In genomic region chr12:73578141-73578540, GRCm38 (mm10) we compare ENCODE assay signal across 20 mouse cellular contexts. TPM values are rescaled to one million over a fixed set of nuclear protein-coding genes. Genes with fewer than 3 reads are reported as not detected.
DNase-seq lines count a peak whose midpoint lies in the region; ATAC-seq lines count a peak whose summit lies in the region.
"Had no signal": no experiment of that assay in that cellular context is flagged by ENCODE, and none has a peak within 500 bp of the region (broad histone marks: within the 10 kb centered on the region; RNA-seq: fewer than 3 reads in every experiment).

No protein-coding gene starts in this region.

- DNase-seq in thymus, postnatal 0 days (ENCODE audit: low spot score): peak; percentile 48
- DNase-seq in thymus, postnatal 10 days (ENCODE audit: low spot score in 2 of 2): no peak
- peak; percentile 43 for DNase-seq in thymus, postnatal 25 days
- DNase-seq in yolk sac, embryonic 10.5 days (ENCODE audit: low spot score): no peak
- no peak for DNase-seq in adrenal gland, postnatal 14 days
- DNase-seq: adrenal gland, adult 8-10 months; cerebellum, adult 18-20 months; cerebellum, adult 9-11 months; cerebellum, postnatal 36 days; gastrocnemius, adult 2 months; gastrocnemius, postnatal 25 days; heart, adult 18-20 months; heart, postnatal 10 days had no signal

- peak; percentile 68 for ATAC-seq in CD4-positive, CD25-positive, alpha-beta regulatory T cell, adult 4 months
- 0 out of 2 replicates have a peak, but pooled peaks have one; percentile 53 for ATAC-seq in granulocyte monocyte progenitor cell, adult 5-6 weeks (replicated peaks; ENCODE audit: poor library complexity, severe bottlenecking)
- ATAC-seq: forebrain, embryonic 14.5 days; hindbrain, postnatal 0 days; intestine, postnatal 0 days had no signal

RNA-seq across cellular contexts. Expression of gene Prkch, which starts 6.5 kb away (rescaled TPM):
- 37.1 and 40.4 TPM in 2 replicates for polyA plus RNA-seq in thymus, postnatal 0 days (2015; fragmentation: Nextera tagmentation; extraction: Ambion mirVana)
- polyA plus RNA-seq in CD4-positive, CD25-positive, alpha-beta regulatory T cell, adult 4 months (2017; shearing (Covaris generic)): 10 to 100 TPM; 73.0 to 76.1 TPM
- 0.99 and 1.6 TPM in 2 replicates for total RNA-seq in granulocyte monocyte progenitor cell, adult 5-6 weeks (2014; fragmentation: Nextera tagmentation)
- 2.6 and 5.3 TPM in 2 replicates for total RNA-seq in granulocyte monocyte progenitor cell, adult 5-6 weeks (2017)
- total RNA-seq in adrenal gland, postnatal 14 days (2021): 19.9 and 27.2 TPM in 2 replicates

RNA-seq across cellular contexts. Expression of gene Tmem30b, which starts 31.9 kb away (rescaled TPM):
- 11.6 and 12.5 TPM in 2 replicates for polyA plus RNA-seq in thymus, postnatal 0 days (2015; fragmentation: Nextera tagmentation; extraction: Ambion mirVana)
- under 1 TPM; 0.22 to 0.27 TPM for polyA plus RNA-seq in CD4-positive, CD25-positive, alpha-beta regulatory T cell, adult 4 months (2017; shearing (Covaris generic))
- not detected in 2 replicates for total RNA-seq in granulocyte monocyte progenitor cell, adult 5-6 weeks (2014; fragmentation: Nextera tagmentation)
- total RNA-seq in granulocyte monocyte progenitor cell, adult 5-6 weeks (2017): not detected in 2 replicates
- total RNA-seq in adrenal gland, postnatal 14 days (2021): 0.64 and 3.1 TPM in 2 replicates
- total RNA-seq: CH12.LX; hematopoietic stem cell, adult 5-6 weeks had no signal

Comparison
In these comparisons a context has a peak if more than half of its experiments do, and no peak if none do; other contexts are left out.
1. DNase-seq: peak in thymus, postnatal 0 days (single experiment) and thymus, postnatal 25 days (single experiment); none in thymus, postnatal 10 days (0 of 2), yolk sac, embryonic 10.5 days (single experiment) and adrenal gland, postnatal 14 days (single experiment).